Mouse (Mus musculus): ENCODE results near the gene Gm11756. TPM values are rescaled to one million over a fixed set of nuclear protein-coding genes. Genes with fewer than 3 reads are reported as not detected.
"Not testable (repeated sequence)": the region's sequence is repeated elsewhere in the genome, so short reads cannot be mapped to it uniquely, and the experiment has no call there.

The Gm11756 gene
- polyA plus RNA-seq (2015; fragmentation: Nextera tagmentation; extraction: Ambion mirVana): not detected in 2 replicates

GRCm38 (mm10) chr4:73920660-73921059 lies at the start of gene Gm11756:
Gm11756 (minus strand) TSS chr4:73920760.
- H3K9ac ChIP-seq; H3K36me3 ChIP-seq; H3K4me2 ChIP-seq; H3K4me3 ChIP-seq (replicated peaks); H3K27me3 ChIP-seq (replicated peaks); H3K4me1 ChIP-seq; H3K27ac ChIP-seq; H3K9me3 ChIP-seq; ATAC-seq (ENCODE audit: insufficient read depth, low FRiP score, low read depth): not testable (repeated sequence)
- 84% methylated on average over 6 of the region's 6 CpGs for WGBS

- Histone ChIP-seq H3K4me2 (no peak within 1 kb of the TSS), H3K27me3 (replicated peaks) (no peaks in the 10 kb centered on the region)
- WGBS: 74% methylated on average over 8 of the region's 8 CpGs
Measured at GRCm38 (mm10) chr4:73950375-73950896, 29.9 kb upstream of the Gm11756 start, which contains the start of gene 2310002L09Rik. 2310002L09Rik (minus strand) TSS chr4:73950846.

GRCm38 (mm10) chr4:73905853-73906252 lies 14.7 kb downstream of the Gm11756 start, which contains the start of gene Gm13871:
Gm13871 (minus strand) TSS chr4:73905953.
- WGBS: no CpG with 5 or more reads among the region's 4 CpGs
- H3K27ac ChIP-seq; H3K4me3 ChIP-seq (replicated peaks); H3K27me3 ChIP-seq (replicated peaks); H3K9me3 ChIP-seq; H3K4me1 ChIP-seq; H3K9ac ChIP-seq; H3K4me2 ChIP-seq; ATAC-seq (ENCODE audit: insufficient read depth, low FRiP score, low read depth); H3K36me3 ChIP-seq: not testable (repeated sequence)

More at GRCm38 (mm10) chr4:73950375-73950896, 29.9 kb upstream of the Gm11756 start, which contains the start of gene 2310002L09Rik:
- Histone ChIP-seq H3K36me3 (no peaks in the 10 kb centered on the region), H3K9ac (no peak within 1 kb of the TSS), H3K9me3 (no peaks in the 10 kb centered on the region), H3K4me3 (replicated peaks) (no peak within 1 kb of the TSS), H3K4me1 (no peaks in the 10 kb centered on the region), H3K27ac (no peak within 1 kb of the TSS)
- ATAC-seq (ENCODE audit: insufficient read depth, low FRiP score, low read depth): no peak

DNA sequence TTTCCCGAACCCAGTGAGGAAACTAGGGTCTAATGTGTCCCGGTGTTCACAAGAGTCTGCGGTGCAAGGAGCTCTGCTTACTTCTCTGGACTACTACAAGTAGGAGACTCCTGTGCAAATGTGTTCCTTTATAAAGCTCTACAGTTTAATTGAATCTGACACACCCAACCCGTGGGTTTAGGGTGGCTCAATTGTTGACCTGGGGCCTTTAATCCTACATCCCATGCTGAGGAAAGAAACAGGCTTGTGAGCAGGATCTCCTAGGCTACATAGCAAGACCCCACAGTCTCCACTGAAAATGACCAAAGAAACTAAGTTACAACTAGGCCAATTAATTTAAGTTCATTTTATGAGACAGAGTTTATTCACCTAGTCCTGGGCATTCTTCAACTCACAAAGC lies 29.5 kb downstream of the Gm11756 start, which contains the start of gene Gm11757:
Gene Gm11757 (minus strand): TSS at position 101 of the 400 bp plus-strand sequence.
- H3K4me1 ChIP-seq; ATAC-seq (ENCODE audit: insufficient read depth, low FRiP score, low read depth): not testable (repeated sequence)
- no CpG with 5 or more reads among the region's 4 CpGs for WGBS

DNA sequence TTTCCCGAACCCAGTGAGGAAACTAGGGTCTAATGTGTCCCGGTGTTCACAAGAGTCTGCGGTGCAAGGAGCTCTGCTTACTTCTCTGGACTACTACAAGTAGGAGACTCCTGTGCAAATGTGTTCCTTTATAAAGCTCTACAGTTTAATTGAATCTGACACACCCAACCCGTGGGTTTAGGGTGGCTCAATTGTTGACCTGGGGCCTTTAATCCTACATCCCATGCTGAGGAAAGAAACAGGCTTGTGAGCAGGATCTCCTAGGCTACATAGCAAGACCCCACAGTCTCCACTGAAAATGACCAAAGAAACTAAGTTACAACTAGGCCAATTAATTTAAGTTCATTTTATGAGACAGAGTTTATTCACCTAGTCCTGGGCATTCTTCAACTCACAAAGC lies 44.4 kb downstream of the Gm11756 start, which contains the start of gene Gm11758:
Gene Gm11758 (minus strand): TSS at position 101 of the 400 bp plus-strand sequence.
- not testable (repeated sequence) for ATAC-seq (ENCODE audit: insufficient read depth, low FRiP score, low read depth); H3K36me3 ChIP-seq
- no CpG with 5 or more reads among the region's 4 CpGs for WGBS

More for the DNA sequence above, 29.5 kb downstream of the Gm11756 start, which contains the start of gene Gm11757:
- not testable (repeated sequence) for H3K9me3 ChIP-seq; H3K36me3 ChIP-seq; H3K27me3 ChIP-seq (replicated peaks); H3K27ac ChIP-seq; H3K4me2 ChIP-seq; H3K9ac ChIP-seq; H3K4me3 ChIP-seq (replicated peaks)

More for the DNA sequence above, 44.4 kb downstream of the Gm11756 start, which contains the start of gene Gm11758:
- H3K9me3 ChIP-seq; H3K4me3 ChIP-seq (replicated peaks); H3K27me3 ChIP-seq (replicated peaks); H3K9ac ChIP-seq; H3K4me1 ChIP-seq; H3K4me2 ChIP-seq; H3K27ac ChIP-seq: not testable (repeated sequence)

Other genes with a start within 250 kb of the Gm11756 start
- not detected in 2 replicates for gene Gm428, start 237.2 kb downstream of the Gm11756 start, polyA plus RNA-seq (2015; fragmentation: Nextera tagmentation; extraction: Ambion mirVana)
- gene Rasef, start 129.8 kb downstream of the Gm11756 start, polyA plus RNA-seq (2015; fragmentation: Nextera tagmentation; extraction: Ambion mirVana): 7.7 and 8.4 TPM in 2 replicates
- gene Gm11758, start 44.5 kb downstream of the Gm11756 start, polyA plus RNA-seq (2015; fragmentation: Nextera tagmentation; extraction: Ambion mirVana): not detected in 2 replicates
- gene Gm11757, start 29.6 kb downstream of the Gm11756 start, polyA plus RNA-seq (2015; fragmentation: Nextera tagmentation; extraction: Ambion mirVana): not detected in 2 replicates
- not detected in 2 replicates for gene Gm13871, start 14.8 kb downstream of the Gm11756 start, polyA plus RNA-seq (2015; fragmentation: Nextera tagmentation; extraction: Ambion mirVana)
- gene 2310002L09Rik, start 30.1 kb upstream of the Gm11756 start, polyA plus RNA-seq (2015; fragmentation: Nextera tagmentation; extraction: Ambion mirVana): 0.14 and 0.43 TPM in 2 replicates
- 0.50 and 0.59 TPM in 2 replicates for gene Frmd3, start 92.7 kb upstream of the Gm11756 start, polyA plus RNA-seq (2015; fragmentation: Nextera tagmentation; extraction: Ambion mirVana)